Mouse (Mus musculus) spleen, postnatal 10 days (tissue): ENCODE measurements at regions not wholly inside any gene's neighbourhood (a gene's known extent, or its start where the extent isn't known, plus 50 kb on each side); places are given as distances from the start of the nearest gene placed in this dataset.
"Not testable (repeated sequence)": the region's sequence is repeated elsewhere in the genome, so short reads cannot be mapped to it uniquely, and the experiment has no call there.

Experiments
- DNase-seq, 2 experiments: peaks; one replicate each; pipeline ENCODE4 v3.0.0; 2021 to 2022; ENCODE audit warnings: low spot score in 2 of 2

- DNase-seq, result no peak
Observed at GRCm38 (mm10) chr5:133937967-133938918, 161.3 kb upstream of the Castor2 start.

GRCm38 (mm10) chr5:133935451-133935850 is 164.1 kb upstream of the Castor2 start:
- no peak for DNase-seq

GRCm38 (mm10) chr5:133935006-133935405 is 164.5 kb upstream of the Castor2 start:
- DNase-seq, result no peak

- no peak for DNase-seq
Observed at GRCm38 (mm10) chr5:133930101-133930500, 169.4 kb upstream of the Castor2 start.

GRCm38 (mm10) chr5:133927054-133927453 is 172.5 kb upstream of the Castor2 start:
- no peak for DNase-seq

- no peak for DNase-seq
Observed at GRCm38 (mm10) chr5:133925184-133925900, 174.2 kb upstream of the Castor2 start.

GRCm38 (mm10) chr5:133922181-133922580 is 177.3 kb upstream of the Castor2 start:
- no peak for DNase-seq

- DNase-seq, result no peak
Observed at GRCm38 (mm10) chr5:133915734-133916550, 183.6 kb upstream of the Castor2 start.

- no peak for DNase-seq
Observed at GRCm38 (mm10) chr5:133907442-133907841, 192.1 kb upstream of the Castor2 start.

GRCm38 (mm10) chr5:133898025-133898598 is 201.4 kb upstream of the Castor2 start:
- DNase-seq, result no peak

- DNase-seq, result no peak
Observed at GRCm38 (mm10) chr5:133890728-133891127, 208.8 kb upstream of the Castor2 start.

GRCm38 (mm10) chr5:133889841-133890240 is 209.7 kb upstream of the Castor2 start:
- DNase-seq, result no peak

GRCm38 (mm10) chr5:133885507-133885906 is 214.0 kb upstream of the Castor2 start:
- DNase-seq, result no peak

GRCm38 (mm10) chr5:133885016-133885415 is 214.5 kb upstream of the Castor2 start:
- no peak for DNase-seq

GRCm38 (mm10) chr5:133884593-133884992 is 214.9 kb upstream of the Castor2 start:
- no peak for DNase-seq

- no peak for DNase-seq
Observed at GRCm38 (mm10) chr5:133844483-133844882, 255.0 kb upstream of the Castor2 start.

- DNase-seq, result not testable (repeated sequence)
Observed at GRCm38 (mm10) chr5:133842059-133842706, 257.3 kb upstream of the Castor2 start.

GRCm38 (mm10) chr5:133838286-133838685 is 261.2 kb upstream of the Castor2 start:
- DNase-seq, result no peak

- DNase-seq, result no peak
Observed at GRCm38 (mm10) chr5:133833217-133833616, 266.3 kb upstream of the Castor2 start.

- no peak for DNase-seq
Observed at GRCm38 (mm10) chr5:133828226-133828625, 271.3 kb upstream of the Castor2 start.

- DNase-seq, result no peak
Observed at GRCm38 (mm10) chr5:133823871-133824270, 275.6 kb upstream of the Castor2 start.
